Mouse (Mus musculus) heart, adult 2 months (tissue): ENCODE results near the gene Zfp747. TPM values are rescaled to one million over a fixed set of nuclear protein-coding genes. Genes with fewer than 3 reads are reported as not detected.

ENCODE experiments used
- DNase-seq, 2 experiments: peaks; one replicate each; pipeline ENCODE4 v3.0.0; 2021
- H3K27ac ChIP-seq: fragments of 200-600 bp; 2 replicates; pipeline ENCODE4 v1.8.1; 2022
- H3K27me3 ChIP-seq: fragments of 200-500 bp; 2 replicates; pipeline ENCODE4 v1.6.1; 2012; ENCODE audit warnings: mild to moderate bottlenecking, low read length, inconsistent platforms, mixed read lengths; ENCODE audit not compliant: control insufficient read depth, insufficient read depth
- H3K36me3 ChIP-seq: fragments of 200-500 bp; 2 replicates; pipeline ENCODE4 v1.6.1; 2012; ENCODE audit warnings: low read length, inconsistent platforms; ENCODE audit not compliant: control insufficient read depth, insufficient read depth
- H3K4me1 ChIP-seq: fragments of 200-500 bp; 2 replicates; pipeline ENCODE4 v1.6.1; 2011; ENCODE audit warnings: low read length; ENCODE audit not compliant: control insufficient read depth, insufficient read depth
- H3K4me3 ChIP-seq: fragments of 200-600 bp; 2 replicates; pipeline ENCODE4 v1.8.1; 2022
- H3K79me2 ChIP-seq: fragments of 200-500 bp; replicated peaks from 2 replicates; pipeline ENCODE4 v1.6.1; 2012; ENCODE audit warnings: mild to moderate bottlenecking, inconsistent platforms, low read length, moderate library complexity, mixed read lengths; ENCODE audit not compliant: control insufficient read depth, insufficient read depth
- H3K9ac ChIP-seq: fragments of 200-500 bp; 2 replicates; pipeline ENCODE4 v1.6.1; 2012; ENCODE audit warnings: low read depth, mild to moderate bottlenecking, control low read depth, inconsistent platforms, low read length, mixed read lengths
- CTCF ChIP-seq: fragments of 200-600 bp; IDR thresholded peaks from 2 replicates; pipeline ENCODE4 v1.8.1; 2022; ENCODE audit warnings: antibody characterized with exemption, mild to moderate bottlenecking, moderate library complexity
- EP300 ChIP-seq: fragments of 200-500 bp; IDR thresholded peaks from 2 replicates; pipeline ENCODE4 v1.6.1; 2011; ENCODE audit warnings: low read depth, low read length, control low read depth; ENCODE audit not compliant: insufficient read depth
- POLR2A ChIP-seq: fragments of 200-500 bp; IDR thresholded peaks from 2 replicates; pipeline ENCODE4 v1.6.1; 2011; ENCODE audit warnings: mild to moderate bottlenecking, low read depth, low read length, control low read depth; ENCODE audit not compliant: insufficient read depth
- WGBS: fragments of 180-500 bp; shearing (Covaris S2); methylation state at CpG from one replicate; pipeline ENCODE4 v1.1.7; 2018; 5-methylcytosine and 5-hydroxymethylcytosine counted together
- intact Hi-C: fragments of 180-260 bp; cut with DNase I; formaldehyde crosslinking; loops from one replicate; pipeline ENCODE4 v1.15.1; 2025
- polyA plus RNA-seq: library from polyadenylated mRNA; depleted of rRNA; stranded (reverse); fragments of >200 nt; gene quantifications from 2 replicates; pipeline ENCODE4 v1.2.3, GENCODE M21; 2012; rRNA removed
- total RNA-seq, 2 experiments: library from RNA; stranded (reverse); gene quantifications; 2 replicates each; pipeline ENCODE4 v1.2.3; 2021

Zfp747 gene
- total and polyA plus RNA-seq, 3 experiments, result 2.9 to 5.3 (median 4.3) TPM

DNA sequence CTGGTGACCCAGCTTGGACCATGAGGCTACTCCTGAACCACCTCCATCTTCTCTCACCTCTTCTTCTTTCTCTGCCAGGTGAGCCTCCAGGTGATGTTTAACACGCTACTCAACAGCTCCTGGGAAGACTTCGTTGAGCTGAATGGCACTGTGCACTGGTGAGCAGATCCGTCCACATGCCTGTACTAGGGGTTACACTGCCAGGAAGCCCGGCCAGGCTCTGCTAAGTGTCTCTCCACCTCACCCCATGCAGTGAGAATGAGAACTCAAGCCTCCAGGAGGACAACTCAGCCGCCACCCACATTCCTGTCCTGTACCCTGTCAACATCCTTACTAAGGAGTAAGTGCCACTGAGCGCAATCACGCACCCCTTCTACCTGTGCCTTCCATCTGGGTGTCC, 50.9 kb downstream of the Zfp747 start:
- no peak overlapping the region for H3K9ac ChIP-seq
- intact Hi-C loops, result no loop called here
- H3K36me3 ChIP-seq, result no peaks in the 10 kb centered on the region
- TF ChIP-seq CTCF, result no peak
- TF ChIP-seq EP300, result no peak
- TF ChIP-seq POLR2A, result no peak
- no peaks in the 10 kb centered on the region for H3K4me1 ChIP-seq
- no peak for DNase-seq
- no peak overlapping the region for H3K4me3 ChIP-seq
- no peaks in the 10 kb centered on the region for H3K27me3 ChIP-seq
- 84% methylated on average over 7 of the region's 7 CpGs for WGBS
- H3K79me2 ChIP-seq, result no peaks in the 10 kb centered on the region
- H3K27ac ChIP-seq, result no peak overlapping the region

Other genes starting within 250 kb of the Zfp747 start
- gene Spn, start 238.2 kb downstream of the Zfp747 start, total RNA-seq, result under 1 TPM; 0.78 to 0.80 TPM
- 1.1 and 2.9 TPM in 2 replicates for gene Spn, start 238.2 kb downstream of the Zfp747 start, polyA plus RNA-seq
- gene Cd2bp2, start 180.0 kb downstream of the Zfp747 start, total RNA-seq, result 10 to 100 TPM; 33.4 to 35.2 TPM
- 18.2 and 26.9 TPM in 2 replicates for gene Cd2bp2, start 180.0 kb downstream of the Zfp747 start, polyA plus RNA-seq
- 10 to 100 TPM; 20.5 to 22.0 TPM for gene Tbc1d10b, start 167.6 kb downstream of the Zfp747 start, total RNA-seq
- 13.6 and 17.4 TPM in 2 replicates for gene Tbc1d10b, start 167.6 kb downstream of the Zfp747 start, polyA plus RNA-seq
- 1 to 10 TPM; 3.5 TPM for gene Mylpf, start 167.2 kb downstream of the Zfp747 start, total RNA-seq
- 0.74 and 1.1 TPM in 2 replicates for gene Mylpf, start 167.2 kb downstream of the Zfp747 start, polyA plus RNA-seq
- 1 to 10 TPM; 6.0 to 6.3 TPM for gene Zfp553, start 143.0 kb downstream of the Zfp747 start, total RNA-seq
- 5.0 and 6.5 TPM in 2 replicates for gene Zfp553, start 143.0 kb downstream of the Zfp747 start, polyA plus RNA-seq
- 1 to 10 TPM; 2.5 to 4.7 TPM for gene Sept1, start 142.9 kb downstream of the Zfp747 start, total RNA-seq
- 6.2 and 13.0 TPM in 2 replicates for gene Sept1, start 142.9 kb downstream of the Zfp747 start, polyA plus RNA-seq
- 10 to 100 TPM; 14.7 to 21.0 TPM for gene Zfp771, start 131.8 kb downstream of the Zfp747 start, total RNA-seq
- gene Zfp771, start 131.8 kb downstream of the Zfp747 start, polyA plus RNA-seq, result 16.9 and 30.0 TPM in 2 replicates
- gene Dctpp1, start 115.3 kb downstream of the Zfp747 start, total RNA-seq, result 10 to 100 TPM; 38.7 to 44.6 TPM
- gene Dctpp1, start 115.3 kb downstream of the Zfp747 start, polyA plus RNA-seq, result 42.0 and 46.6 TPM in 2 replicates
- 10 to 100 TPM; 27.2 to 32.9 TPM for gene Sephs2, start 102.0 kb downstream of the Zfp747 start, total RNA-seq
- 14.8 and 22.5 TPM in 2 replicates for gene Sephs2, start 102.0 kb downstream of the Zfp747 start, polyA plus RNA-seq
- 1 to 10 TPM; 1.7 to 2.3 TPM for gene Itgal, start 79.8 kb downstream of the Zfp747 start, total RNA-seq
- 3.0 and 5.0 TPM in 2 replicates for gene Itgal, start 79.8 kb downstream of the Zfp747 start, polyA plus RNA-seq
- 10 to 100 TPM; 36.5 to 37.2 TPM for gene Zfp768, start 30.5 kb downstream of the Zfp747 start, total RNA-seq
- gene Zfp768, start 30.5 kb downstream of the Zfp747 start, polyA plus RNA-seq, result 30.8 and 31.6 TPM in 2 replicates
- 1 to 10 TPM; 2.3 to 2.4 TPM for gene 9130019O22Rik, start 11.1 kb upstream of the Zfp747 start, total RNA-seq
- gene 9130019O22Rik, start 11.1 kb upstream of the Zfp747 start, polyA plus RNA-seq, result 1.7 and 2.4 TPM in 2 replicates
- gene E430018J23Rik, start 17.6 kb upstream of the Zfp747 start, total RNA-seq, result 1 to 10 TPM; 3.1 to 4.0 TPM
- gene E430018J23Rik, start 17.6 kb upstream of the Zfp747 start, polyA plus RNA-seq, result 3.1 and 3.5 TPM in 2 replicates
- 1 to 10 TPM; 3.2 TPM for gene Zfp764, start 30.8 kb upstream of the Zfp747 start, total RNA-seq
- 2.6 and 3.5 TPM in 2 replicates for gene Zfp764, start 30.8 kb upstream of the Zfp747 start, polyA plus RNA-seq
- 1 to 10 TPM; 3.3 to 3.8 TPM for gene Zfp688, start 46.0 kb upstream of the Zfp747 start, total RNA-seq
- 4.9 and 8.1 TPM in 2 replicates for gene Zfp688, start 46.0 kb upstream of the Zfp747 start, polyA plus RNA-seq
- 1 to 10 TPM in 1 of 2 experiments, under 1 TPM in 1; 0.93 to 1.5 TPM for gene Zfp689, start 73.1 kb upstream of the Zfp747 start, total RNA-seq
- gene Zfp689, start 73.1 kb upstream of the Zfp747 start, polyA plus RNA-seq, result 1.8 and 2.0 TPM in 2 replicates
- gene Prr14, start 83.6 kb upstream of the Zfp747 start, total RNA-seq, result 10 to 100 TPM; 23.1 to 28.0 TPM
- 45.6 and 61.6 TPM in 2 replicates for gene Prr14, start 83.6 kb upstream of the Zfp747 start, polyA plus RNA-seq
- gene Fbrs, start 103.1 kb upstream of the Zfp747 start, total RNA-seq, result 10 to 100 TPM; 31.2 to 33.9 TPM
- 13.4 and 16.4 TPM in 2 replicates for gene Fbrs, start 103.1 kb upstream of the Zfp747 start, polyA plus RNA-seq
- 10 to 100 TPM; 53.1 to 55.8 TPM for gene Srcap, start 135.9 kb upstream of the Zfp747 start, total RNA-seq
- 15.3 and 16.7 TPM in 2 replicates for gene Srcap, start 135.9 kb upstream of the Zfp747 start, polyA plus RNA-seq
- 1 to 10 TPM; 7.8 to 8.2 TPM for gene Gm42715, start 143.5 kb upstream of the Zfp747 start, total RNA-seq
- gene Gm42715, start 143.5 kb upstream of the Zfp747 start, polyA plus RNA-seq, result 7.9 and 9.3 TPM in 2 replicates
- gene Tmem265, start 185.3 kb upstream of the Zfp747 start, total RNA-seq, result not detected
- not detected in 2 replicates for gene Tmem265, start 185.3 kb upstream of the Zfp747 start, polyA plus RNA-seq
- 10 to 100 TPM; 13.9 to 17.5 TPM for gene Phkg2, start 197.3 kb upstream of the Zfp747 start, total RNA-seq
- 30.1 and 40.1 TPM in 2 replicates for gene Phkg2, start 197.3 kb upstream of the Zfp747 start, polyA plus RNA-seq
- 10 to 100 TPM; 10.4 to 11.7 TPM for gene Ccdc189, start 212.5 kb upstream of the Zfp747 start, total RNA-seq
- gene Ccdc189, start 212.5 kb upstream of the Zfp747 start, polyA plus RNA-seq, result 10.6 and 11.4 TPM in 2 replicates
- 10 to 100 TPM; 41.0 to 44.8 TPM for gene Rnf40, start 212.7 kb upstream of the Zfp747 start, total RNA-seq
- gene Rnf40, start 212.7 kb upstream of the Zfp747 start, polyA plus RNA-seq, result 18.2 and 27.3 TPM in 2 replicates
- gene Zfp629, start 239.7 kb upstream of the Zfp747 start, total RNA-seq, result 10 to 100 TPM; 17.7 to 24.9 TPM
- gene Zfp629, start 239.7 kb upstream of the Zfp747 start, polyA plus RNA-seq, result 12.5 and 20.9 TPM in 2 replicates